Mouse (Mus musculus) testis, adult 2 months (tissue): ENCODE measurements around the gene Negr1.

Experiments
- CTCF ChIP-seq: fragments of 200-500 bp; IDR thresholded peaks from 2 replicates; pipeline ENCODE4 v1.5.1; 2012; ENCODE audit warnings: low read depth, mild to moderate bottlenecking, inconsistent platforms, low read length, moderate library complexity; ENCODE audit not compliant: control insufficient read depth, insufficient read depth, insufficient replicate concordance
- POLR2A ChIP-seq: fragments of 200-500 bp; IDR thresholded peaks from 2 replicates; pipeline ENCODE4 v1.6.1; 2012; ENCODE audit warnings: low read depth, mild to moderate bottlenecking, inconsistent platforms, low read length, moderate library complexity; ENCODE audit not compliant: control insufficient read depth

DNA sequence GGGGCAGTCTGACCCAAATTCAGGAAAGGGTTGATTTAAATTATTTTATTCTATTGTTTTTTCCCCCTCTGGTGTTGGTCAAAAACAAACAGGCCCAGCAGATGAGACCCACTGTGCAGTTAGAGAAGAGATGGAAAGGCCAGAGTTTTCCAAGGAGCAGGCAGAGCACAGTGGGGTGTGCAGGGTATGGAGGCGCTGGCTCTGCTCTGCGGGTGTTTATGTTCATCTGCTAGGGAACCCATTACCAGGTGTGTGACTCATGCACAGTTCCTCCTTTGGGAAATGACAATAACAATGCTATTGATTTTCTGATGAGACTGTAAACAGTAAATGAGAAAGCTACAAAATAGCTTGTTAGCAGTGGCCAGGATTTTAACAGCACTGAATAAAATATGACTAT, 210.0 kb downstream of the Negr1 start:
- TF ChIP-seq CTCF: no peak
- TF ChIP-seq POLR2A: no peak
